Mouse (Mus musculus) heart, postnatal 0 days (tissue): ENCODE data around the gene Sectm1a. TPM values are rescaled to one million over a fixed set of nuclear protein-coding genes. Genes with fewer than 3 reads are reported as not detected.
"Not testable (repeated sequence)": the region's sequence is repeated elsewhere in the genome, so short reads cannot be mapped to it uniquely, and the experiment has no call there.

Source experiments
- ATAC-seq: fragments of 200-750 bp; cut with Nextera tagmentation; 2 replicates; pipeline ENCODE4 v1.8.0; 2017; ENCODE audit warnings: low read depth, moderate number of reproducible peaks, moderate library complexity; ENCODE audit not compliant: insufficient read depth
- DNase-seq: peaks from one replicate; pipeline ENCODE4 v3.0.0-alpha.2; 2016; ENCODE audit warnings: low spot score
- H3K27ac ChIP-seq: fragments of 300-500 bp; sonication (generic); 2 replicates; pipeline ENCODE4 v1.5.1; 2014; ENCODE audit warnings: low read depth, mild to moderate bottlenecking
- H3K27me3 ChIP-seq: fragments of 300-500 bp; sonication (generic); 2 replicates; pipeline ENCODE4 v1.6.1; 2014; ENCODE audit warnings: low read length, mixed read lengths; ENCODE audit not compliant: control insufficient read depth, insufficient read depth
- H3K36me3 ChIP-seq: fragments of 300-500 bp; sonication (generic); replicated peaks from 2 replicates; pipeline ENCODE4 v1.6.1; 2014; ENCODE audit warnings: low read length, mixed read lengths; ENCODE audit not compliant: control insufficient read depth, insufficient read depth
- H3K4me1 ChIP-seq: fragments of 300-500 bp; sonication (generic); 2 replicates; pipeline ENCODE4 v1.6.1; 2014; ENCODE audit warnings: antibody characterized with exemption; ENCODE audit not compliant: control insufficient read depth, insufficient read depth
- H3K4me2 ChIP-seq: fragments of 300-500 bp; sonication (generic); 2 replicates; pipeline ENCODE4 v1.6.1; 2014; ENCODE audit warnings: low read depth, mild to moderate bottlenecking, low read length, moderate library complexity
- H3K4me3 ChIP-seq: fragments of 300-500 bp; sonication (generic); 2 replicates; pipeline ENCODE4 v1.5.1; 2014; ENCODE audit warnings: low read depth, low read length
- H3K9ac ChIP-seq: fragments of 300-500 bp; sonication (generic); replicated peaks from 2 replicates; pipeline ENCODE4 v1.6.1; 2014; ENCODE audit warnings: low read depth, low read length, mixed read lengths
- H3K9me3 ChIP-seq: fragments of 300-500 bp; sonication (generic); replicated peaks from 2 replicates; pipeline ENCODE4 v1.6.1; 2016; ENCODE audit warnings: low read length; ENCODE audit not compliant: control insufficient read depth
- CTCF ChIP-seq: IDR thresholded peaks from 2 replicates; pipeline ENCODE4 v1.5.1; 2016; ENCODE audit warnings: antibody characterized with exemption, control low read depth, low read depth
- EP300 ChIP-seq: IDR thresholded peaks from 2 replicates; pipeline ENCODE4 v1.6.1; 2016; ENCODE audit warnings: antibody characterized with exemption, low read depth
- WGBS: fragments of 180-500 bp; shearing (Covaris S2); extraction: QIAGEN DNeasy Blood & Tissue Kit; methylation state at CpG from one replicate; pipeline ENCODE4 v1.1.7; 2014; 5-methylcytosine and 5-hydroxymethylcytosine counted together
- polyA plus RNA-seq: library from polyadenylated mRNA; unstranded; fragments of >200 nt; fragmentation: Nextera tagmentation; extraction: Ambion mirVana; gene quantifications from 2 replicates; pipeline ENCODE4 v1.2.1, GENCODE M21; 2015
- total RNA-seq: library from RNA; depleted of rRNA; stranded (reverse); fragments of >200 nt; gene quantifications from 2 replicates; pipeline ENCODE4 v1.2.3, GENCODE M21; 2014; ENCODE audit warnings: low replicate concordance

Gene Sectm1a
- total and polyA plus RNA-seq, 2 experiments from 2014 or later: 0.25 to 0.27 TPM

- Histone ChIP-seq H3K4me2 (no peak overlapping the region), H3K4me3 (no peak overlapping the region), H3K27me3 (no peaks in the 10 kb centered on the region), H3K9ac (no peak overlapping the region), H3K9me3 (0 out of 2 replicates have a peak, but pooled peaks cover 4% of the 10 kb centered on the region), H3K27ac (no peak overlapping the region), H3K36me3 (no peaks in the 10 kb centered on the region), H3K4me1 (no peaks in the 10 kb centered on the region)
- ATAC-seq: no peak
- DNase-seq: no peak
- TF ChIP-seq EP300: no peak
- no peak for TF ChIP-seq CTCF
- 56% methylated on average over 5 of the region's 5 CpGs for WGBS
These were observed 5.4 kb downstream of the Sectm1a start for GRCm38 (mm10) chr11:121075655-121076054.

GRCm38 (mm10) chr11:121069662-121070061, 11.4 kb downstream of the Sectm1a start:
- not testable (repeated sequence) for H3K36me3 ChIP-seq, H3K27ac ChIP-seq, H3K9me3 ChIP-seq, H3K4me1 ChIP-seq, H3K4me2 ChIP-seq, H3K4me3 ChIP-seq, ATAC-seq, H3K9ac ChIP-seq, H3K27me3 ChIP-seq, DNase-seq
- 81% methylated on average over 11 of the region's 16 CpGs for WGBS

GRCm38 (mm10) chr11:121067895-121068294, 13.1 kb downstream of the Sectm1a start:
- no peaks in the 10 kb centered on the region for H3K4me1 ChIP-seq
- no peak overlapping the region for H3K9ac ChIP-seq
- no peak for TF ChIP-seq EP300
- TF ChIP-seq CTCF: no peak
- ATAC-seq (no peak), DNase-seq (no peak)
- H3K4me2 ChIP-seq: no peak overlapping the region
- H3K27ac ChIP-seq: no peak overlapping the region
- no peaks in the 10 kb centered on the region for H3K9me3 ChIP-seq
- H3K4me3 ChIP-seq: no peak overlapping the region
- H3K27me3 ChIP-seq: no peaks in the 10 kb centered on the region
- 86% methylated on average over 2 of the region's 2 CpGs for WGBS
- H3K36me3 ChIP-seq: no peaks in the 10 kb centered on the region

- no peaks in the 10 kb centered on the region for H3K36me3 ChIP-seq
- WGBS: 79% methylated on average over 3 of the region's 3 CpGs
- H3K9me3 ChIP-seq: no peaks in the 10 kb centered on the region
- no peak overlapping the region for H3K9ac ChIP-seq
- ATAC-seq (no peak), DNase-seq (peak; percentile 22)
- TF ChIP-seq CTCF (peak; percentile 47; the same call in 1 of the 2 replicates), EP300 (no peak)
- peaks cover 5% of the 10 kb centered on the region; the same call in 1 of the 2 replicates for H3K27me3 ChIP-seq
- H3K27ac ChIP-seq: no peak overlapping the region
- H3K4me3 ChIP-seq: no peak overlapping the region
- H3K4me2 ChIP-seq: no peak overlapping the region
- H3K4me1 ChIP-seq: peaks cover 4% of the 10 kb centered on the region; the same call in 1 of the 2 replicates
These were observed 16.8 kb downstream of the Sectm1a start for GRCm38 (mm10) chr11:121064197-121064596.

GRCm38 (mm10) chr11:121063379-121063778, 17.6 kb downstream of the Sectm1a start, which contains the start of gene Sectm1b:
Gene Sectm1b, minus strand, starts transcription at chr11:121063569.
- WGBS: 73% methylated on average over 5 of the region's 5 CpGs
- Histone ChIP-seq H3K4me2 (no peak within 1 kb of the TSS), H3K27me3 (peaks cover 5% of the 10 kb centered on the region; the same call in 1 of the 2 replicates), H3K36me3 (no peaks in the 10 kb centered on the region), H3K4me1 (peaks cover 4% of the 10 kb centered on the region; the same call in 1 of the 2 replicates), H3K4me3 (no peak within 1 kb of the TSS), H3K27ac (no peak within 1 kb of the TSS), H3K9ac (no peak within 1 kb of the TSS), H3K9me3 (no peaks in the 10 kb centered on the region)
- no peak for TF ChIP-seq CTCF
- no peak for TF ChIP-seq EP300
- no peak for DNase-seq
- ATAC-seq: no peak

GRCm38 (mm10) chr11:121061615-121062014, 19.4 kb downstream of the Sectm1a start:
- no peak for TF ChIP-seq CTCF
- TF ChIP-seq EP300: no peak
- H3K4me3 ChIP-seq: no peak overlapping the region
- 25% methylated on average over 8 of the region's 8 CpGs for WGBS

GRCm38 (mm10) chr11:121060401-121061067, 20.5 kb downstream of the Sectm1a start:
- H3K4me3 ChIP-seq, H3K9me3 ChIP-seq, DNase-seq, H3K9ac ChIP-seq, H3K27me3 ChIP-seq, ATAC-seq, H3K4me2 ChIP-seq, H3K4me1 ChIP-seq, H3K36me3 ChIP-seq, H3K27ac ChIP-seq: not testable (repeated sequence)
- WGBS: 89% methylated on average over 6 of the region's 6 CpGs

More at GRCm38 (mm10) chr11:121061615-121062014, 19.4 kb downstream of the Sectm1a start:
- ATAC-seq (no peak), DNase-seq (peak; percentile 31)
- no peak overlapping the region for H3K4me2 ChIP-seq
- peaks cover 5% of the 10 kb centered on the region; the same call in 1 of the 2 replicates for H3K27me3 ChIP-seq
- H3K27ac ChIP-seq: no peak overlapping the region
- H3K9ac ChIP-seq: no peak overlapping the region
- H3K36me3 ChIP-seq: no peaks in the 10 kb centered on the region
- no peaks in the 10 kb centered on the region for H3K9me3 ChIP-seq
- H3K4me1 ChIP-seq: peaks cover 4% of the 10 kb centered on the region; the same call in 1 of the 2 replicates
